Mouse (Mus musculus): Measurements from ENCODE around the gene Atp6v1e1. TPM values are rescaled to one million over a fixed set of nuclear protein-coding genes. Genes with fewer than 3 reads are reported as not detected.

Gene Atp6v1e1
- total and polyA plus RNA-seq, 2 experiments from 2014 or later, result 292 to 312 TPM

- H3K36me3 ChIP-seq (ENCODE audit: insufficient read depth), result no peaks in the 10 kb centered on the region
- DNase-seq (no peak), ATAC-seq (no peak)
- no peaks in the 10 kb centered on the region for H3K9me3 ChIP-seq (ENCODE audit: low read length)
- H3K4me1 ChIP-seq (ENCODE audit: insufficient read depth), result no peaks in the 10 kb centered on the region; the same call in 1 of the 2 replicates
- TF ChIP-seq CTCF (IDR thresholded peaks at IDR 0.05; ENCODE audit: low read depth), result no peak
- no peak overlapping the region for H3K9ac ChIP-seq
- H3K27me3 ChIP-seq (ENCODE audit: insufficient read depth, low read length), result no peaks in the 10 kb centered on the region
- no peak overlapping the region for H3K27ac ChIP-seq (ENCODE audit: low read depth, low read length)
- H3K4me2 ChIP-seq (ENCODE audit: low read depth), result no peak overlapping the region
- no peak overlapping the region for H3K4me3 ChIP-seq (ENCODE audit: low read depth, low read length)
Observed at GRCm38 (mm10) chr6:120772025-120772424, 50.6 kb downstream of the Atp6v1e1 start.

GRCm38 (mm10) chr6:120771366-120771765 is 51.2 kb downstream of the Atp6v1e1 start:
- DNase-seq (no peak), ATAC-seq (no peak)
- Histone ChIP-seq H3K4me1 (ENCODE audit: insufficient read depth) (no peaks in the 10 kb centered on the region; the same call in 1 of the 2 replicates), H3K36me3 (ENCODE audit: insufficient read depth) (peaks cover 2% of the 10 kb centered on the region; the same call in 1 of the 2 replicates), H3K9ac (no peak overlapping the region), H3K9me3 (ENCODE audit: low read length) (no peaks in the 10 kb centered on the region), H3K27me3 (ENCODE audit: insufficient read depth, low read length) (no peaks in the 10 kb centered on the region), H3K4me3 (ENCODE audit: low read depth, low read length) (no peak overlapping the region), H3K4me2 (ENCODE audit: low read depth) (no peak overlapping the region), H3K27ac (ENCODE audit: low read depth, low read length) (no peak overlapping the region)
- TF ChIP-seq CTCF (IDR thresholded peaks at IDR 0.05; ENCODE audit: low read depth), result no peak
- 79% methylated on average over 1 of the region's 1 CpGs for WGBS

- no peak for DNase-seq
- H3K9me3 ChIP-seq (ENCODE audit: low read length), result no peaks in the 10 kb centered on the region
- H3K27ac ChIP-seq (ENCODE audit: low read depth, low read length), result no peak overlapping the region
- ATAC-seq, result no peak
- peaks cover 6% of the 10 kb centered on the region for H3K36me3 ChIP-seq (ENCODE audit: insufficient read depth)
- H3K9ac ChIP-seq, result no peak overlapping the region
- no peaks in the 10 kb centered on the region; the same call in 1 of the 2 replicates for H3K4me1 ChIP-seq (ENCODE audit: insufficient read depth)
- H3K27me3 ChIP-seq (ENCODE audit: insufficient read depth, low read length), result no peaks in the 10 kb centered on the region
- TF ChIP-seq CTCF (IDR thresholded peaks at IDR 0.05; ENCODE audit: low read depth), result no peak
- 86% methylated on average over 1 of the region's 1 CpGs for WGBS
- no peak overlapping the region for H3K4me2 ChIP-seq (ENCODE audit: low read depth)
- H3K4me3 ChIP-seq (ENCODE audit: low read depth, low read length), result no peak overlapping the region
Observed at GRCm38 (mm10) chr6:120769972-120770371, 52.6 kb downstream of the Atp6v1e1 start.

GRCm38 (mm10) chr6:120761151-120761550 is 61.4 kb downstream of the Atp6v1e1 start:
- ATAC-seq (no peak), DNase-seq (no peak)
- H3K4me2 ChIP-seq (ENCODE audit: low read depth), result no peak overlapping the region
- WGBS, result 86% methylated on average over 2 of the region's 2 CpGs
- H3K27me3 ChIP-seq (ENCODE audit: insufficient read depth, low read length), result no peaks in the 10 kb centered on the region
- no peak overlapping the region for H3K27ac ChIP-seq (ENCODE audit: low read depth, low read length)
- no peak for TF ChIP-seq CTCF (IDR thresholded peaks at IDR 0.05; ENCODE audit: low read depth)
- peaks cover 17% of the 10 kb centered on the region for H3K36me3 ChIP-seq (ENCODE audit: insufficient read depth)
- no peak overlapping the region for H3K9ac ChIP-seq
- no peak overlapping the region for H3K4me3 ChIP-seq (ENCODE audit: low read depth, low read length)
- H3K9me3 ChIP-seq (ENCODE audit: low read length), result no peaks in the 10 kb centered on the region
- no peaks in the 10 kb centered on the region for H3K4me1 ChIP-seq (ENCODE audit: insufficient read depth)

- ATAC-seq, result no peak
- WGBS, result 93% methylated on average over 2 of the region's 2 CpGs
Observed at GRCm38 (mm10) chr6:120746416-120746815, 76.2 kb downstream of the Atp6v1e1 start.

More at GRCm38 (mm10) chr6:120746416-120746815, 76.2 kb downstream of the Atp6v1e1 start:
- no peaks in the 10 kb centered on the region for H3K27me3 ChIP-seq (ENCODE audit: insufficient read depth, low read length)
- no peak for TF ChIP-seq CTCF (IDR thresholded peaks at IDR 0.05; ENCODE audit: low read depth)
- H3K4me2 ChIP-seq (ENCODE audit: low read depth), result no peak overlapping the region
- H3K36me3 ChIP-seq (ENCODE audit: insufficient read depth), result no peaks in the 10 kb centered on the region
- H3K9ac ChIP-seq, result no peak overlapping the region
- DNase-seq, result no peak
- no peaks in the 10 kb centered on the region for H3K9me3 ChIP-seq (ENCODE audit: low read length)
- H3K4me1 ChIP-seq (ENCODE audit: insufficient read depth), result no peaks in the 10 kb centered on the region
- no peak overlapping the region for H3K4me3 ChIP-seq (ENCODE audit: low read depth, low read length)
- no peak overlapping the region for H3K27ac ChIP-seq (ENCODE audit: low read depth, low read length)

Small RNA genes lying within 50 kb of the gene (microRNA-seq; reads per million reads assigned to microRNA genes)
- gene Gm25193, result 0 reads per million in 2 experiments

Other genes with a start within 250 kb of the Atp6v1e1 start
- 3.2 and 4.1 TPM in 2 replicates for gene Cecr2, start 156.4 kb downstream of the Atp6v1e1 start, total RNA-seq (2014; rRNA removed)
- 0.96 and 1.1 TPM in 2 replicates for gene Cecr2, start 156.4 kb downstream of the Atp6v1e1 start, polyA plus RNA-seq (2015; fragmentation: Nextera tagmentation; extraction: Ambion mirVana)
- 24.2 and 25.1 TPM in 2 replicates for gene Slc25a18, start 49.2 kb downstream of the Atp6v1e1 start, total RNA-seq (2014; rRNA removed)
- gene Slc25a18, start 49.2 kb downstream of the Atp6v1e1 start, polyA plus RNA-seq (2015; fragmentation: Nextera tagmentation; extraction: Ambion mirVana), result 14.4 and 21.1 TPM in 2 replicates
- 59.1 and 77.5 TPM in 2 replicates for gene Bcl2l13, start 13.4 kb upstream of the Atp6v1e1 start, total RNA-seq (2014; rRNA removed)
- gene Bcl2l13, start 13.4 kb upstream of the Atp6v1e1 start, polyA plus RNA-seq (2015; fragmentation: Nextera tagmentation; extraction: Ambion mirVana), result 20.6 and 21.4 TPM in 2 replicates
- 26.9 and 27.3 TPM in 2 replicates for gene Bid, start 94.1 kb upstream of the Atp6v1e1 start, total RNA-seq (2014; rRNA removed)
- 38.4 and 44.9 TPM in 2 replicates for gene Bid, start 94.1 kb upstream of the Atp6v1e1 start, polyA plus RNA-seq (2015; fragmentation: Nextera tagmentation; extraction: Ambion mirVana)

Data from forebrain, postnatal 0 days (tissue).